Mouse (Mus musculus) mesoderm, embryonic 11.5 days (tissue): ENCODE data around the gene Nr2f2.
A peak's percentile ranks its signal among the peaks of the same experiment; 100 is the strongest.

Source experiments
- DNase-seq: peaks from one replicate; pipeline ENCODE4 v3.0.0-alpha.2; 2012; ENCODE audit warnings: low read depth, low spot score

Nr2f2 gene

GRCm38 (mm10) chr7:70332064-70332850 lies 34.3 kb downstream of the Nr2f2 start:
- no peak for DNase-seq

DNA sequence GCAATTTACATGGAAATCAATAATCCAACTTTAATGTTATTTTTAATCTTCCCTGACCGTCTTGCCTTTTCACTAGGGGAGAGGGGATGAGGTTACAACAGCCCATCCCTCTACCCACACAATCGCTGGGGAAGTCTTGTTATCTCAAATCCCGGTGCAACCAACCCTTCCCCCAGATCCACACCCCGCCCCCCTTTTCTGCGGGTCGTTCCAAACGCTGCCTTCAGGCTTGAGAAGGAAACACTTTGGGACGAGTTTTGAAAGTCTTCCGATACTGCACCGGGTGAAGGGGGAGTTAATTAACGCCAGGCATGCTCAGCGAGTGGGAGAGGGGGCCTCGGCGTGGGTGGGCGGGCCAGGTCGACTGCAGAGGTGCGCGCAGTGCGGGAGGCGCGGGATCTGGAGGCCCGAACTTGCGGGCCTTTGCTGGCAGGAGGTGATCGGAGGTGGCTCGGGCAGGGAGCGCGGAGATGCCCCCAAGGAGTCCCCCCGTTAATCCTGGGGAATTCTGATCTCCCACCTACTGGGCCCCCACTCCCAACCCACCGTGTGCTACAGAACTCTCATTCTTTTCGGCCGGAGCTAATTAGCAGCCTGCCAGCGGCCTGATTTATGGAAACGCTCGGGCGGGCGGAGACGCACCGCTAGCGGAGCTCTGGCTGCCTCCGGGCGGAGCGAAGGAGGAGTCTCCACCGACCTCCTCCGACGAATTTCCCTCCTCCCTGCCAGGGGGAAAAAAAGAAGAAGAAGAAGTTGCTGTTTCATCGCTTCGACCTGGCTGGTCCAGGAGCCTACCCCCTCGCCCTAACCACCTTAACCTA lies 35.1 kb downstream of the Nr2f2 start:
- peak; percentile 86 for DNase-seq

DNA sequence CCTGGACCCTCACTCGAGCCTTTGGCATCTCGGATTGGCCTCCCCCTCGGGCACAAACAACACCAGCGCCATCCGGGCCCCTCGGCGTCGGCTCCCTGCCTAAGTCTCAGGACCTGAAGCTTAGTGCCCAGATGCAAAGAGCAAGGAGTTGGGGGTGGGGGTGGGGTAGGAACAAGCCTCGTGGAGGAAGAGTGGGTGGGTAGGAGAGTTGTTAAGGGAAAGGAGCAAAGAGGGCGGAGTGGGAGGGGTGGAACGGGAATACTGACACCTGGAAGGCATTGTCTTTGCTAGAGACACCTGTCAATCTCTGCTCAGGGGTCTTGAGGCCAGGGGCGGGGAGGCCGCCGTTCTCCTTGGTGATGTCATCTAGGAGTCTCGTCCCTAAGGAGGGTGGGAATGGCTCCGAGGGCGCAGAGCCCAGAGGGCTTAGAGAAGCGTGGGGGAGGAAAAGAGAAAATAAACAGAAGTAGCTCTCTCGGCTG lies 35.7 kb downstream of the Nr2f2 start:
- DNase-seq: no peak

- DNase-seq: no peak
Observed at GRCm38 (mm10) chr7:70330207-70330562, 36.4 kb downstream of the Nr2f2 start.

DNA sequence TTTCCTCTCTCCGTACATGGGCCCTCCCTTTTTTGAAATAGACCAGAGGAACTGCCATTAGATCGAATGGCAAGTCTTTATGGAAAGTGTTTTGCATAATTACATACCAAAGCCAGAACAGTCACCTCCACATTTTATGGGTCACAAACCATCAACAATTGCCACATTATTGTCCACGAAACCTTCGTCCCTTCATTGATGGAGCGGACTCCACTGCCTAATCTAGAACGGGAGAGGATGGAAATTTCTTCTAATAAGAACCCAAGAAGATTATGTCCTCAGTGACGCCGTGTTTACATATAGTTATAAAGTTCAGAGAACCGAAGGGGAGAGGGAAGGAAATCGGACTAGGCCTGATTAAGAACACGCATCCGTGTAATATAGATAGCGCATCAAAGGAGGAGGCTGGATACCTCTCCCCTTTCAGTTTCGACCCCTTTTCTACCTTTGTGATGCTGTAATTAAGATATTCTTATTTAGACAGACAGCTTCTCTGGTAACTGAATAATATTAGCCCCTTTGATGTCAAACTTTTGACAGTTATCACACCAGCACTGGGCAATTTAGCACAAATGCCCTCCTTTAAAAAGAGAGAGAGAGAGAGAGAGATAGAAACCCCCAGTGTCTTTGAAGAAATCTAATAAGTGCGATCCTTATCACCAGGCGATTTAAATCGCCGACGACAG lies 36.9 kb downstream of the Nr2f2 start:
- DNase-seq: no peak

- DNase-seq: no peak
Observed at GRCm38 (mm10) chr7:70329037-70329516, 37.5 kb downstream of the Nr2f2 start.

GRCm38 (mm10) chr7:70328206-70329036 lies 38.1 kb downstream of the Nr2f2 start:
- DNase-seq: no peak

GRCm38 (mm10) chr7:70327191-70327590 lies 39.3 kb downstream of the Nr2f2 start:
- DNase-seq: no peak

- DNase-seq: no peak
Observed at GRCm38 (mm10) chr7:70326176-70327035, 40.1 kb downstream of the Nr2f2 start.

GRCm38 (mm10) chr7:70325381-70325780 lies 41.2 kb downstream of the Nr2f2 start:
- no peak for DNase-seq

DNA sequence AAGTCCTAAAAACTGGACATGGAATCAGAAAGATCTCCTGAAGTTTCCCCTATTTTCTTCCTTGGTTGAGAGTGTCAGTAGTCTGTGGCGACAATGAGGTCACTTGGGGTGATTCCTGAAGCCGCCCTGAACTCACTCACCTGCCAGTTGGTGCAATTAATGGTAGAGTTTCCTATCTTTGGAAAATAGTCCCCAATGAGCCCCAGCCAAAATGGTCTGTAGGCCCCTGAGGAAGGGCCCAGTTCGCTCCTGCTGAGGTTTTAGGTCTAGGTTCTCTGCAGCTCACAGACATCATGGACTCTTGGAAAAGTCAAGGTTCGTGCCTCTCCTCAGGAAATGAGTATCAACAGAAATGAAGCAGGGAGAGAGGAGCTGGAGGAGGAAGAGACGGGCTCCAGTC lies 42.0 kb downstream of the Nr2f2 start:
- DNase-seq: no peak

DNA sequence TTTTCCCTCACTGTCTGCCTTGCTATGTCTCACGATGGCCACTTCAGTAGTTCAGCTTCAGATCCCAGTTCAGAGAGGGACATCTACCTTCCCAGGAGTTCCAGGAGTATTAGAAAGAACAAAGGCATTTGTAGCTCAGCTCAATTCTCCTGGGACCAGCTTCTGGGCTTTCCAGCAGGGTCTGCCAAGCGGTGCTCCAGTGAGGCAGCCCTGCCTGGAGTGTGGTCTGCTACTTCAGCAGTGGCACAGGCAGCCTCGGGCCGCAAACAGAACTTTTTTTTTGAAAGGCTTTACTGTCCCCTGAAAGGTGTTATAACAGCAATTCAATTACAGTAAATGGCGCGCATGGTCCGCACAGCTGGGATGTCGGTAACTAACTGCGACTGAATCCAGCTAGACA lies 42.5 kb downstream of the Nr2f2 start:
- DNase-seq: no peak

GRCm38 (mm10) chr7:70305716-70306115 lies 60.8 kb downstream of the Nr2f2 start:
- no peak for DNase-seq

GRCm38 (mm10) chr7:70304426-70304825 lies 62.1 kb downstream of the Nr2f2 start:
- no peak for DNase-seq
